Mouse (Mus musculus): ENCODE measurements around the gene Ptpn6. TPM values are rescaled to one million over a fixed set of nuclear protein-coding genes. Genes with fewer than 3 reads are reported as not detected.

Ptpn6 gene
- polyA plus RNA-seq, 2 experiments: 9.6 to 13.9 TPM

GRCm38 (mm10) chr6:124702102-124702783 lies 36.3 kb downstream of the Ptpn6 start:
- H3K4me1 ChIP-seq (ENCODE audit: control insufficient read depth, insufficient read depth, low read length): no peaks in the 10 kb centered on the region
- H3K36me3 ChIP-seq (ENCODE audit: control insufficient read depth, insufficient read depth, low read length): peaks cover 70% of the 10 kb centered on the region
- H3K27ac ChIP-seq (replicated peaks; ENCODE audit: low read depth, low read length): no peak overlapping the region
- no peak overlapping the region for H3K4me3 ChIP-seq (replicated peaks; ENCODE audit: low read length)
- no peak for ATAC-seq (ENCODE audit: low FRiP score, low read depth)
- no peaks in the 10 kb centered on the region for H3K9me3 ChIP-seq (ENCODE audit: control insufficient read depth, low read length)
- no peak overlapping the region for H3K4me2 ChIP-seq (replicated peaks; ENCODE audit: low read depth, low read length, severe bottlenecking)
- no peak for DNase-seq (ENCODE audit: low spot score)
- WGBS: 91% methylated on average over 17 of the region's 17 CpGs
- H3K9ac ChIP-seq (ENCODE audit: low read depth, low read length, severe bottlenecking): no peak overlapping the region
- TF ChIP-seq POLR2A (IDR thresholded peaks at IDR 0.05; ENCODE audit: borderline replicate concordance, extremely low read depth, insufficient read depth, insufficient read length): no peak
- no peaks in the 10 kb centered on the region for H3K27me3 ChIP-seq (ENCODE audit: control insufficient read depth, insufficient read depth, low read length)

- no peaks in the 10 kb centered on the region for H3K9me3 ChIP-seq (ENCODE audit: control insufficient read depth, low read length)
- no peaks in the 10 kb centered on the region for H3K27me3 ChIP-seq (ENCODE audit: control insufficient read depth, insufficient read depth, low read length)
- H3K4me2 ChIP-seq (replicated peaks; ENCODE audit: low read depth, low read length, severe bottlenecking): no peak overlapping the region
- H3K27ac ChIP-seq (replicated peaks; ENCODE audit: low read depth, low read length): no peak overlapping the region
- no peak overlapping the region for H3K4me3 ChIP-seq (replicated peaks; ENCODE audit: low read length)
- no peaks in the 10 kb centered on the region for H3K4me1 ChIP-seq (ENCODE audit: control insufficient read depth, insufficient read depth, low read length)
- ATAC-seq (ENCODE audit: low FRiP score, low read depth) (no peak), DNase-seq (ENCODE audit: low spot score) (no peak)
- H3K36me3 ChIP-seq (ENCODE audit: control insufficient read depth, insufficient read depth, low read length): peaks cover 69% of the 10 kb centered on the region
- TF ChIP-seq POLR2A (IDR thresholded peaks at IDR 0.05; ENCODE audit: borderline replicate concordance, extremely low read depth, insufficient read depth, insufficient read length): no peak
- WGBS: 81% methylated on average over 8 of the region's 8 CpGs
- no peak overlapping the region for H3K9ac ChIP-seq (ENCODE audit: low read depth, low read length, severe bottlenecking)
These were observed 37.2 kb downstream of the Ptpn6 start for GRCm38 (mm10) chr6:124701338-124701737.

GRCm38 (mm10) chr6:124699962-124700610 lies 38.4 kb downstream of the Ptpn6 start:
- DNase-seq (ENCODE audit: low spot score) (peak; percentile 34), ATAC-seq (ENCODE audit: low FRiP score, low read depth) (peak; percentile 37; the same call in 1 of the 2 replicates)
- Histone ChIP-seq H3K27ac (replicated peaks; ENCODE audit: low read depth, low read length) (no peak overlapping the region), H3K9me3 (ENCODE audit: control insufficient read depth, low read length) (no peaks in the 10 kb centered on the region), H3K9ac (ENCODE audit: low read depth, low read length, severe bottlenecking) (no peak overlapping the region), H3K36me3 (ENCODE audit: control insufficient read depth, insufficient read depth, low read length) (peaks cover 61% of the 10 kb centered on the region), H3K4me1 (ENCODE audit: control insufficient read depth, insufficient read depth, low read length) (no peaks in the 10 kb centered on the region), H3K4me2 (replicated peaks; ENCODE audit: low read depth, low read length, severe bottlenecking) (no peak overlapping the region), H3K4me3 (replicated peaks; ENCODE audit: low read length) (no peak overlapping the region), H3K27me3 (ENCODE audit: control insufficient read depth, insufficient read depth, low read length) (no peaks in the 10 kb centered on the region)
- no peak for TF ChIP-seq POLR2A (IDR thresholded peaks at IDR 0.05; ENCODE audit: borderline replicate concordance, extremely low read depth, insufficient read depth, insufficient read length)
- 96% methylated on average over 10 of the region's 11 CpGs for WGBS

GRCm38 (mm10) chr6:124699366-124699765 lies 39.1 kb downstream of the Ptpn6 start:
- Histone ChIP-seq H3K9me3 (ENCODE audit: control insufficient read depth, low read length) (no peaks in the 10 kb centered on the region), H3K27me3 (ENCODE audit: control insufficient read depth, insufficient read depth, low read length) (no peaks in the 10 kb centered on the region), H3K4me2 (replicated peaks; ENCODE audit: low read depth, low read length, severe bottlenecking) (no peak overlapping the region), H3K27ac (replicated peaks; ENCODE audit: low read depth, low read length) (no peak overlapping the region), H3K4me1 (ENCODE audit: control insufficient read depth, insufficient read depth, low read length) (no peaks in the 10 kb centered on the region), H3K9ac (ENCODE audit: low read depth, low read length, severe bottlenecking) (no peak overlapping the region), H3K36me3 (ENCODE audit: control insufficient read depth, insufficient read depth, low read length) (peaks cover 54% of the 10 kb centered on the region), H3K4me3 (replicated peaks; ENCODE audit: low read length) (no peak overlapping the region)
- no peak for TF ChIP-seq POLR2A (IDR thresholded peaks at IDR 0.05; ENCODE audit: borderline replicate concordance, extremely low read depth, insufficient read depth, insufficient read length)
- DNase-seq (ENCODE audit: low spot score): no peak
- ATAC-seq (ENCODE audit: low FRiP score, low read depth): no peak
- 77% methylated on average over 4 of the region's 4 CpGs for WGBS

GRCm38 (mm10) chr6:124698751-124699150 lies 39.8 kb downstream of the Ptpn6 start:
- DNase-seq (ENCODE audit: low spot score): no peak
- TF ChIP-seq POLR2A (IDR thresholded peaks at IDR 0.05; ENCODE audit: borderline replicate concordance, extremely low read depth, insufficient read depth, insufficient read length): no peak
- no peak for ATAC-seq (ENCODE audit: low FRiP score, low read depth)
- H3K9me3 ChIP-seq (ENCODE audit: control insufficient read depth, low read length): no peaks in the 10 kb centered on the region
- H3K27ac ChIP-seq (replicated peaks; ENCODE audit: low read depth, low read length): no peak overlapping the region
- no peak overlapping the region for H3K4me3 ChIP-seq (replicated peaks; ENCODE audit: low read length)
- H3K27me3 ChIP-seq (ENCODE audit: control insufficient read depth, insufficient read depth, low read length): no peaks in the 10 kb centered on the region
- 88% methylated on average over 6 of the region's 6 CpGs for WGBS
- no peak overlapping the region for H3K4me2 ChIP-seq (replicated peaks; ENCODE audit: low read depth, low read length, severe bottlenecking)
- peaks cover 47% of the 10 kb centered on the region for H3K36me3 ChIP-seq (ENCODE audit: control insufficient read depth, insufficient read depth, low read length)
- no peak overlapping the region for H3K9ac ChIP-seq (ENCODE audit: low read depth, low read length, severe bottlenecking)
- no peaks in the 10 kb centered on the region for H3K4me1 ChIP-seq (ENCODE audit: control insufficient read depth, insufficient read depth, low read length)
